Mouse (Mus musculus): ENCODE measurements at regions not wholly inside any gene's neighbourhood (a gene's known extent, or its start where the extent isn't known, plus 50 kb on each side); places are given as distances from the start of the nearest gene placed in this dataset.

DNA sequence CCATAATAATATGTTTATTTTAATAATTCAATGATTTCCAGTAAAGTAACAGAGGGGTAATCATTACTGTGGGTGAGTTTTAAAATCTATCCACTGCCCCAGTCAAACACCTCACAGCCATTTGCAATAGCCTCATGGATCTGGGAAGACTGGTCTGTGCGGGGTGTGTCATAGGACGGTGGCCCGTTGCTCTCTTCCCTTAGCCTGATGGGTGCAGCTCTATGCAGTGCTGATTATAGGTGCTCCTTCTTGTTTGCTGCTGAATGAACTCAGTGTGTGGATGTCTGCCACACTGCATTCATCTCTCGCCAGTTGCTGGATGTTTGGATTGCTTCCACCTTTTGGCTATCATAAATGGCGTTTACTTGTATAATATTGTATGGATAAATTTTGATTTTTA lies 248.4 kb downstream of the Tbc1d1 start:
- TF ChIP-seq CTCF (IDR thresholded peaks at IDR 0.05; ENCODE audit: extremely low read depth, insufficient read depth, low read length) (no peak), POLR2A (IDR thresholded peaks at IDR 0.05; ENCODE audit: extremely low read depth, insufficient read depth, low read length) (no peak)
